Mouse (Mus musculus) G1E (cell line): ENCODE measurements around the gene Lhx3.

Experiments used
- CTCF ChIP-seq: IDR thresholded peaks from 2 replicates; pipeline ENCODE4 v1.5.1; 2012; ENCODE audit warnings: low read depth, low read length, inconsistent platforms, mixed read lengths
- POLR2AphosphoS5 ChIP-seq: IDR thresholded peaks from 2 replicates; pipeline ENCODE4 v1.6.1; 2012; ENCODE audit warnings: low read depth, low read length, inconsistent platforms; ENCODE audit not compliant: insufficient replicate concordance

DNA sequence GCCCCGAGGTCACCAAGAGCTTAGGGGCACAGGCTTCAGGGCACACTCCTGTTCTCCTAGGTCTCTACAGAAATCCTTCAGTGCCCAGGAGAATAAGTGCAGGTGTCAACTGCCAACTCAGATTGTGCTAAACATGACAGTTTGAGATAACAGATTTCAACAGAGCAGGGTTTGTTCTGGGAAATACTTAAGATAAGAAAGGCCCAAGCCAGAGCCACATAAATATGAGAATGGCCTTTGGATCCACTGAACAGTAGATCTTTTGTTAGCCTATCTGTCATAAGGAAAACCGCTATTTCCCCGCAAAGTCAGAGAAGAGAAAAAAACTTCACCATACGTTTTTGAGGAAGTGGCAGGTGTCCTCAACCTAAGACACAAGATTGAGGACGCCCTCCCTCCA lies 26.2 kb upstream of the Lhx3 start:
- TF ChIP-seq CTCF (no peak), POLR2AphosphoS5 (no peak)
